Mouse (Mus musculus) kidney, adult 9 months (tissue): ENCODE measurements at regions not wholly inside any gene's neighbourhood (a gene's known extent, or its start where the extent isn't known, plus 50 kb on each side); places are given as distances from the start of the nearest gene placed in this dataset.

ENCODE experiments used
- DNase-seq: peaks from one replicate; pipeline ENCODE4 v3.0.0; 2022

DNA sequence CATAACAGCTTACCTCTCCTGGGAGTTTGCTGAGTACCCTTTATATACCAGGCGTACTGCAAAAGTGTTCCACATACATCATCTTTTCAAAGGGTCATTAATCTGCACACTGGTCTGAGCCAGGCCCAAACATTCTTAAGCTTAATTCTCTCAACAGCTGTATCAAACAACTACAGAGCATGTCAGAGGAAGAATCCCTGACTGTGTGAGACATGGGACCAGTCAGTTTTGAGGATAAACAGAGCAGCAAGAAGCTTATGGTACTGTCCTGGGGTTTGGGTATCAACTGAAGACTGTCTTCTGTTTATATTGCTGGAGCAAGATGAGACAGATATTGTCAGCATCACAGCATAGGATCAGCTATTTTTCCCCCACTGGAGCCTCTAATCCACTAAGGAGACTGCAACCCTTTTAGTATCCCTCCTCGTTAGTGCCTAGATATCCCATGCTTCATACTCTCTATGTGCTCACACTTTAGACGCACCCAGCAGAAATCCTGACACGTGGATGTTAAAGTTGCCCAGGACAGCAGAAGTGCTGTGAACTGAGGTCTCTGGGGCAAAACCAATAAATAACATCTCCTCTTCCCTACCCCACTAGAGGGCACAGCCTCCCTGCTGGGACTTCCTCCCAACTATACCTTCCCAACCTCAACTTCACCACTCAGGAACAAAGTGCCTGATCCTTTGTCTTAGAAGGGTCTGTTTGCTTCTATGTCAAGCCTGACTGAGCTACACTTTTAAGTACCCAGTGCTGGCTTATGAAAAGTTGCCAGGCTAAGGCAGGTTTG lies 271.6 kb downstream of the Gm826 start:
- DNase-seq: peak; percentile 32

DNA sequence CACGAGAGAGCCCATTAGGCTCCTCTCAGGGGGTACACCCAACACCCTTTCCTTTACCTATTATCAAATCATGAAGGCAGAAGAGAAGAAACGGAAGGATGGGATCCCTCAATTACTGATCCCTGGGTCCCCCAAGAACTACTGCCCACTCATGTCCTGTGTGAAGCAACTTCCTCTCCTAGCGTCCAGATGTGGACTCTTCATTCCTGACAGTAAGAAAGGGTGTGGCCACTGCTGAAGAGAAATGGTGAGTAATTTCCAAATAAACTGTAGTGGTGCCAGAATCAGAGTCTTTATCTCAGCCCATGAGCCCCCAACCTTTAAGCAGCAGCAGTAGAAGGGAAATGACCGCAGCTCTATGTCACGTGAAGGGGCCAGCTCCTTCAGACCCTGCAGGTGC lies 273.9 kb downstream of the Gm826 start:
- no peak for DNase-seq

DNA sequence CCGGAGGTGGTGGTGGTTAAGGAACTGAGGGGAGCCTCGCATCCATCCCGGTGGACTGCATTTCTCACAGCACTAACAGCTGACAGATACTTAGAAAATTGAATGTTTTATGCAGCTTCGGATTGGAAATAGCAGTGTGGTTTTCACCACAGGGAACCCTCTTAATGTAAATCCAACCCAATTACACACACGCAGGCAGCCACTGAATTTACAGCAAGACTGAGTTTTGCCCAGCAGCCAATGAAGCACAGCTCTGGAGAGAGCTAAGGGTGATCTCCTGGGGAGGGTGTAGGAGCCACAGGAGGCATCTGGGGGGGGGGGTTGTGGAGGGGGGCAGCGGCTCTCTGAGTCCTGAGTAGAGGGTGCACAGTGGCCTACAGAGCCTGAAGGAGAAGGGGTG lies 276.8 kb downstream of the Gm826 start:
- DNase-seq: no peak

DNA sequence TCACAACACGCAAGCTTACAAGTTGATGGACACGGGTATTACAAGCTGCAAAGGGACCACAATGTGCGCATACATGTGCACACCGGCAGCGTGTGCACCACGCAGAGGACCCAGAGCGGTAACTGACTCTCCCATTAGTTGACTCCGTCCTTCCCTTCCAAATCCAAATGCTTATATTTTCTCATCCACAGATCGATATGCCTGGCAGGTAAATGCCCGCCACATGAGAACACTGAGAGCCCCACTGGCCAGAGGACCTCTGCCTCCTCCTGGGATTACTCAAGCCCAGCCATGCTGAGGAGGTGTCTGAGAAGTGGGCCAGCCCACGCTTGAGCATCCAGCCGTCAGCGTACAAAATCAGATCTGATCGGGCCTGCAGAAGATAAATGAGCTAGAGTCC lies 279.6 kb downstream of the Gm826 start:
- no peak for DNase-seq

DNA sequence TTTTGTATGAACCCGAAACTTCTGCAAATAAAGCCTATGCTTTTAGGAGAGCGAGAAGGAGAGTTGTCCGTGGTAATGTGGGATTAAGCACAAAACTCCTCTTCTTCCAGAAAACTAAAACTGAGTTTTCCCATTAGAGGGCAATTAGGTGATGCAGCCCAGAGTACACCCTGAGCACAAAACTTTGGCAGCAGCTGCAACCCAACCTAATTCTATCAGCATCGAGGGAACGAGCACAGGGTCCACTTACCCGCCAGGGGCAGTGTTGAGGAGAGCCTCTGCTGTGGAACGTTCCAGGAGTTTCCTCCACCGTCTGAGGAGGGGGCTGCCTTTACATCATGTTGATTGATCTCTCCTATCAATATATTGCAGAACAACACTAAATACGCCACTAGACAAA lies 285.7 kb downstream of the Gm826 start:
- DNase-seq: no peak

DNA sequence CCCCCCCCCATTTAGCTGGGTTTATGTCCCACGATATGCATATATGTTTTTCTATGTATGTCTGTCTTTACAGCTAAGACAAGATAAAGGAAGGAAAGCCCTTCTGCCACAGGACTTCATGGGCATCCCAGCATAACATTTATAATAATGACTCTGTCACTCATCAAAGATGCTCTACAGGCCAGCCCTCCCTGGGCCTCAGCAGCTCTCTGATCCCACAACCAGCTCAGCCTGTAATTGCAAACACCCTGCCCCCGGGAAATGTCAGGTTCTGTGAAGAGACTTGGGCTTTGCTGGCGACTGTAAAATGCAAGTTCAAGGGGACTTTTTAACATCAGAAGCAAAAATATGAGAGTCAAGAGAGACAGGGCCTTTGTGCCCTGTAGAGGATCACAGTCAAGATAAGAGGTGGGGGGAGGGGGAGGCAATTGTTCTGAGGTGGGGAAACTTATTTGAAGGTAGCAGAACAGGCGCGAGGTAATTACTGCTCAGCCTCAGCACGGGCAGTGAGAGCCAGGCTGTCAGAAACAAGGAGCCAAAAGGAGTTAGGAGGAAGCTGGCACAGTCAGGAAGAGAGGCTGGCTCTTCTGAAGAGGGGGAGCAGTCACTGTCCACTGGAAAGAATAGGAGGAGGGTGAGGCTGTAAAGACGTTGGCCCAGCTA lies 286.9 kb downstream of the Gm826 start:
- DNase-seq: no peak

DNA sequence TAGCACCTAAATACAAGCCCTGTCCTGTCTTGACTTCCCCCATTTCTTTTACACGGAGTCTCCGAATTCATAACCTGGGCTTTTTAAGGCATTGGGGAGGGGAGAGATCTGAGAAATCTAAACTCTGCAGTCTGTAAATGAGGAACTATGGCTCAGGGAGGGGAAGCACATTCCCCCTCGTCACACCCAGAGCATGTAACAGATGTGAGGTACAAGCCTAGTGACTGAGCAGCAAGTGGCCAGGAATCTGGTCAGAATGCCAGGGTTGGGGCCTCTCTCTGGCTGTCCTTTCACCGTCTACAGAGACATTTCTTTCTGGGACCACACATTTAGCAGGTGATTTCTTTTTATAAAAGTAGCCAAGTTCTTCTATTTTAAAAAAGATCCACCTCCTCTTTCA lies 289.4 kb downstream of the Gm826 start:
- no peak for DNase-seq

DNA sequence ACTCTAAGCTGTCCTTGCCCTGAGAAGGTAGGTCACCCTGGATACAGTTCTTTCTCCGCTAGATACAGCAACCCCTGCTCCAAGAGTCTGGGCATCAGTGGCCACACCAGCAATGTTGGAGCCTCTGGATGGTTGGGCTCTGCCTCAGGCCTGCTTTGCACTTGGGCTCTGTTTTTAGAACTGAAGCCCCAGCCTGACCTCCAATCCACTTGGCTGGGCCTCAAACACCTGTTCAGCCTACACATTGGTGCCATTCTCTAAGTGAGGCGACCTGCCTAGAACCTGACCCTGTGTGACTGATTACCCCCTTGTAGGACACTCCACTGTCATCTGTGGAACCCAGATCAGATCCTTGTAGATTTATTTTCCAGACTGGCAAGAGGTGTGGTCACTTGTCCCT lies 289.8 kb downstream of the Gm826 start:
- DNase-seq: no peak

DNA sequence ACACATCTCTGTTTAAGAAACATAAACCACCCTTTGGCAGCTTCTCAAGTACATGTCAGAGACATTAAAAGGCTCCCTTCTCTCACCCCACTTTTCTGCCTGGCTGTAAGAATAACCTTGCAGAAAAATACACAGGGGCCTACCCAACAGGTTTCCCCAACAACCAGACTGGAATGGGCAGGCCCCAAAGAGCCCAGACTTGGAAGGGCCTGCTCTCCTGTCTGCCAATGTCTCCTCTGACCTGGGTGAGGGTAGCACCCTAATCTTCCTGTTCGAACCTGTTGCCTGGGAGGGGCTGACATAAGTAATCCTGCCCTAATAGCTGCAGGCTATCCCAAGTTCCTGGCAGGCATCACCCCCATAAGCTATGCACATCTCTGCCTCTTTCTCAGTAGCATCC lies 304.5 kb downstream of the Gm826 start:
- DNase-seq: no peak

DNA sequence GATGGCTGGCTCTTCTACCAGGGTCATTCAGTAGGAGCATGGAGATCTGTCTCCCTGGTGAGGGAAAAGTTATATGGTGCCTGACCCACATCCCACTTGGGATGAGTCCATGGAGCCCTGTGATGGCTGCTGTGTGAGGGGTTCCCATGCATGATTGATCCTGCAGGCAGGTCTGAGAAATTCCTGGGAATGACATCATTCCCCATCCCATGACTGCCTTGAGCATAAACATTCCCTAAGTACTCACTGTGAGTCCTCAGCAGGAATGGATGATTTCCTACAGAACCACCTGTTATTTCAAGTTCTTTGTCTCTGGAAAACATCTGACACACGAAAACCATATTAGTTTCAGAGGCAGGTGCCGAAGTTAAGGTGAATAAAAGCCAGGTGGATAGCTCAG lies 305.5 kb downstream of the Gm826 start:
- DNase-seq: no peak

DNA sequence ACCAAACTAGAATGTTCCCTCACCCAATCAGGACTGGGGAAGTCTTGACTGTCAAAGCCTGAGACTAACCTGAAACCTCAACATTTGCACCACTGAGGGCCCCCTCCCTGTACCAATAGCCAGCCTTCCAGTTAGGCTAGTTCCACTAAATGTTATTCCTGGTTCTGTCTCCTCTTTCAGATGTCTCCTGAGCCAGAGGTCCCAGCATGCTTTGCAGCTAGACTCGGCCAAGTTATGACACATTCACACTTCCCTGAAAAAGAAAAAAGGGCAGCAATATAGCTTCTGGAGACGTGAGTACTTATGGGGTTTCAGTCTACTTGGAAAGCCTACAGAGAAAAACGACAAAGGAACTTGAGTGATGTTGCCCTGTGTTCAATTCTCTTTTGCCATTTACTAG lies 308.1 kb downstream of the Gm826 start:
- no peak for DNase-seq

DNA sequence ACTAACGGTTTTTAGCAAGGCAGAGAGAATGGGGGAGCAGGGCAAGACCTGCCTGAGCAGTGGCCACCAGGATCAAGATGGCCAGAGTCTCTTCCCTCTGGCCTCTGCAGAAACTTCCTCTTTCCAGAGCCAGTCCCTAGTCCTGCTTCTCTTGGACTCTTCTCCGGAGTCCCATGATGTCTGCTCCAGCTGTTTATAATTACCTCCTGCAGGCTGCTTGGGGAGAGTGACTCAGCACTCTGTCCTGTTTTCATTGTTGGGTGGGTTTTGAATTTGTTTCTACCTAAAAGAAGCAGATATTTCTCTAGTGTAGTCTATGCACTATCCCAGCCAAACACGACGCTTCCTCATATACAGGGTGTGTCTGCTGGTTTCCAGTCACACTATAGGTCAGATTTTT lies 312.4 kb downstream of the Gm826 start:
- DNase-seq: no peak

DNA sequence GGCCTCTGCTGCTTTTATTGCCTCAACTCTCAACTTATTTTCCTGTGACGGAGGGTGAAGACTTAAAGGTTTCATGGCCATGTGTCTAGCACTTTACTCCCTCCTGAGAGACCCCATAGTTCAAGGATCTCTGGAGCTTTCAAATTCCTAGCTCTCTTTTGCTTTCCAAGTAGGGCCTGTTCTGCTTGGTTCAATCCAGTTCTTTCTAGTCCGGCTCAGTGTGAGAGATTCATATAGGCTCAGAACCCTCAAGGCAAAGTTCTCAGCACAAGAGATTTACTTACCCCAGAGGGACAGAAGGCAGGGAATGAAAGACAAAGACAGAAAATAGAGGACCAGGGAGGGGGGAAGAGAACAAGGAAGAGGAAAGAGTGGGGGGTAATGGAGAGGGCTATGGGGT lies 313.1 kb downstream of the Gm826 start:
- no peak for DNase-seq

DNA sequence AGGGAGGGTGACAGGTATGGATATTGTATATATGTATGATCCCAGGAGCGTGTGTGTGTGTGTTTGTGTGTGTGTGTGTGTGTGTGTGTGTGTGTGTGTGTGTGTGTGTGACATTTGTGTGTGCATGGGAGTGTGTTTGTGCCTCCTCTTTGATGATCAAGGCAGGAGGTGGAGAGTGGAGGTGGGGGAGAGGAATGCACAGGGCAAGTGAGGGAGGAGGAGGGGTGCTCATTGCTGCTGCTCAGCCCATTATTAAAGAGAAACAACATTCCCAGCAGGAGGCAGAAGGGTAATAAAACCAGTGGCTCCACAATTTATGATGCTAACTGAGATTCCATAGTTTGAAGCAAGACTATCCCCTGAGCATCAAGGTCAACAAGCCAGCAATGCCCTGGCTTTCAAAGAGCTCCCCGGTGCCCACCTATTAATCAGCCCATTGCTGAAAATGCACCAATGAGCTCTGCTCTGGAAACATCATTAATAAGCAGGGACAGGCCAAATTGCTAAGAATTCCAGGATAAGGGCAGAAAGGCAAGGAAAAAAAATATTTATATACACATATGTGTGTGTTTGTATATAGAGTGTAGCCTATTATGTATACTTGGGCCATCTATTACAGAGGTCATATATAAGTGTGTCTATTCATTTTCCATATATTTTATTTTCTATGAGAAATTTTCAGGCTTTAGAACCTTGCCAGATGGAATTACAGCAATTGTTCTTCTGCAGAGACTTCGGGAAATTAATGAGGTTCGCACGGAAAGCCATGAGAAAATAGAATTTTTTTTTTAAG lies 316.7 kb downstream of the Gm826 start:
- DNase-seq: no peak

DNA sequence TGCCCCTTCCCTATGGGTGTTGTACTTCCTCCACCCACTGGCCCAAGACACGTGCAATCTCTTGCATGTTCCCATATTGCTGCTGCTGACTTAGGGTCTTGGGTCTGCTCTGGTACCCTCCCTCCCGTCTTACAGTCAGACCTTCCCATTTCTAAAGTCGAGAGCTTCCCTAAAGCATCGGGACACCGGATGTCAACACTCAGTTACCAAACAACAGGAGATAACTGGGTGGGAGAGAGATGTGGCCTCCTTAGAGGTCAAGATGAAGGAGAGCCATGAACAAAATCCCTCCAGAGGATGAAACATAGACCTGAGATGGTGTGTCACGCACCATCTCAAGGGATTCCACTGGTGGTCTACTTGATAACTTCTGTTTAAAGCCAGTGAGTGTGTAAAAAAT lies 322.5 kb downstream of the Gm826 start:
- no peak for DNase-seq

DNA sequence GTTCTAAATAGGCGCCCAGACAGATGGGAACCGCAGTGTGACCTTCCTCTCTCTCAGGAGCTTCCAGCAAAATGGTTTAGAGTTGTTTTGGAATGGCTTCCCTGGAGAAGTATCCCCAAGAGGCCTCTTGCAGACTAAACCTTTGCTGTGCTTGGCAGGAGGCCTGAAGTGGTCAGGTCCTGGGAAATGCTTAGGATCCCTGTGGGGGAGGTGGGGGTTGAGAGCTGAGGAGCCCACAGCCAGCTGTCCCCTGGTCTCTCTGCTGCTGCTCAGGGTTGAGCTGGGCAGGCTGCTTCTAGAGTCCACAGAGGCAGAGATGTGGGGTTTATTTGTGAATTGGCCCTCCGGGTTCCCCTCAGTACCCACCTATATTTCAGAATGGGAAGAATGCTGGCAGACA lies 331.3 kb downstream of the Gm826 start:
- no peak for DNase-seq

DNA sequence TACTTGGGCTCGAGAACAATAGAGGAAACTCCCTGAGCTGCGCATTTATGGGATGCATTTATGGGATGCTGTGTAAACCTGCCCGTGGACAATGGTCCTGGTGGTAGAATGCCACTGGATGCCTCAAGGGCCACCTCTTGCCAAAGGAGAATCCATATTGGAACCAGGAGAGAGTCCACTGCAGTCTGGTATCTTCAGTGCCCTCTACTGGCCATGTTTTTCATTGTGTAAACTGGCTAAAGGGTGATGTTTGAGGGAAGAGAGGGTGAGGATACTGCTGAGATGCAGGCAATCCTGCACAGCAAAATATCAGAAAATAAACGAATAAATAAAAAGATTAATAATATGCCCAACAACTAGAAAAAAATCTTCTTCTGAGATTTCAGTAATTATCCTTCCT lies 333.5 kb downstream of the Gm826 start:
- DNase-seq: peak; percentile 44

DNA sequence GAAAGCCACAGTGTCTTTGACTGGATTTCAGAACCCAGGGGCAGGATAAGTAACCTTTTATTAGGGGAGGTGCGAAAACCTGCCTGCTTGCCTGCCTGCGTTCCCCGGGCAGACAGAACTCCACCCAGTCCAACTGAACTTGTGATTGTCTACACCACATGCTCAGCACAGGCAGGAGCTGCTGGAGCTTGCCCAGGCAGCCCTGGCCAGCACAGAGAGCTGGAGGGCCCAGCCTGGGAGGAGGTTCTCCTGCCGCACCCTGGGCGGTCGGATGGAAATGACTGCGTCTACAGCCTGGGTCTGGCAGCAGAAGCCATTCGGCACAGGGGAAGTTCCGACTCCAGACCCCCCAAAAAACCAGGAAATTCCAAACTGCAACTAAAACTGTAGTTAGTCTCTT lies 336.6 kb downstream of the Gm826 start:
- DNase-seq: no peak

DNA sequence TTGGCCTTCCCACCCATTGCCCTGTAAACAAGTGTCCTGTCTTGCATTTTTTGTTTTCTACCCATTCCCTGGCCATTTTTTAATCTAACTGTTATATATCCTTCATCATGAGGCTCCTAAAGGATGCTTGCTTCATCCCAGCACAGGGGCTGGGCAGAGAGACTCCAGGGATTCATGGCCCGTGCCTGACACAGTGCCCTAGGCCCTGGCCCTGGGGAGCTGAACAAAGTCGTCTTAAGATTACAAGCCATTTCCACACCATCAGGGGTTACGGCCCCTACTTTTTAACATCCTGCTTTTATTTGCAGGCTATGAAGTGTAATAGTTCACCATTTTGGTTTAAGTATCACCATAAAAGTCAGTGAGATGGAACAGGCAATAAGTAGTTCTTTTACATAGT lies 339.5 kb downstream of the Gm826 start:
- no peak for DNase-seq

DNA sequence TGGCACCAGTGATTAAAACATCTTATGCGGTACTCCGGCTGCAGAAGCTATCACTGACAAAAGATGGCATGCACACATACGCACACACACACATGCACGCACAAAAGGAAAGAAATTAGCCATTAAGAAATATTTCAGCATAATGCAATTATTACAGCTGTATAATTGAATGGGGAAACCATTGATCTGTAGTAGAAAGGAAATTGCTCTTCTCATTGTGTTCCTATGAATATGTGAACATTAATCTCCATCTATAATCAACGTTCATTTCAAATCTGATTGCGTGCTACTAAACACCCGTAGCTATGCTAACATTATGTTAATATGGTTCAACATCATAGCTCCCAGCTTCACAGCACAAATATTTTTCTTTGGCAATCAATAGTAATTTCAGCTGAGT lies 347.2 kb downstream of the Gm826 start:
- DNase-seq: no peak

DNA sequence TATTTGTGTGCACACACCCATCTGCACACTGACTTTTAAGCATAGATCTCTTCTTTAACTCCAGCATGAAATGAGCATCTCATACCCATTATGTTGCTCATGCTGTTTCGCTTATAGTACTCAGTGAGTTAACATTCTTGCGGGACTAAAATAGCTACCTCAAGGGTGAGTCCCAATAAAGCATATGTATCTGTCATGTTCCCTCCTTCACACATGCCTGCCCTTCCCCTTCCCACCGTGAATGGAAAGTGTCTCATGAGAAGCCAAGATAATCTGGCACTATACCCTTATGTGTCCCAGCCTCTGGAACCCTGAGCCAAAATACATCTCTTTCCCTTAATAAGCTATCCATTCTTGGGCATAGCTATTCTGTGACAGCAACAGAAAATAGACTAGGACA lies 352.3 kb downstream of the Gm826 start:
- DNase-seq: no peak

DNA sequence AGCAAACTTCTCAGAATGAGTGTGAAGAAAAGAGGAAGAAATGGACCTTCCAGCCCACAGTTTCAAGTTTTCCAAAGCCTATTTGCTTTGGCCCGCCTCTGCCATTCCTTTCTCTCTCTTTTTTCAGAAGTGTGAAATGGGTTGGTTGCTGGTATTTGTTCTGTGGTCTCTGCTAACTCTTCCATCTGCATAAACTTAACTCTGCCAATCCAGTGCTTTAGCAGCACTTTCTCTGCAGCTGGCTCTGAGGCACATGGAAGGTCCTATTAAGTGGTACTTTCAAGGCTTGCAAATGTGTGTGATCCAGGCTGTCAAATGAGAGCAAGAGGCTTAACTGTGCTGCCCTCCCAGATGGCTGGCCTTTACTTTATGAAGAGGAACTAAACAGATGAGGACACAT lies 383.6 kb downstream of the Gm826 start:
- no peak for DNase-seq

DNA sequence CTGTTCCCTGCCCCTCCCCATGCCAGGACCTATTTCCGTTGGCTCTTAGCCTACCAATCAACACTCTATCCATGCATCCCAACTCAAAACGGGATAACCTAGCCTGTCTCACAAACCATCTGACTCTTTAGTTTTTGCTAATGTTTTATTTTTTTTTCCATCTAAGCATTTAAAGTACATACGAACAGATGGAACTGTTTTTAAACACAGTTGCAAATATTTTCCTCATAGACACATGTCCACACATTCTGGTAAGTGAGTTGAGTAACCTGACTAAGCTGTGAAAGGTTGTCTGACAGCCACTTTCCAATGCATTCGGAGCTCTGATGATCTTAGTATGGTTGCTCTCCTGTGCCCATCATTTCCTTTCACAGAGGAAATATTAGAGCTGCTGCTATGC lies 384.9 kb downstream of the Gm826 start:
- no peak for DNase-seq

DNA sequence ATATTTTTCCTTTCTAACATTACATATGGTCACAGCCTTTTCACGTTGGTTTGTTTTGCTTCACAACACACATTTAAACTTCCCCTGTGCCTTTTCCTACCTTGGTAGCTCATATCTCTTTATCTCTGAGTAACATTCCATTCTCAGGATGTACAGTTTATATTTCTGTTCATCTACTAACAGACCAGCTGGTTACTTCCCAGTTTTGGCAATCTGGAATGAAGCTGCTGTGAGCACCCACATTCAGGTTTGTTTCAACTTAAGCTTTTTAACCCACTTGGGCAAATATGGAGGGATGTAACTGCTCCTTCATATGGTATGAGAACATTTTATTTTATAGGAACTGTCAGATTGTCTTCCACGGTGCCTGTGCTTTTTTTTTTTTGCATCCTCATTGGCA lies 403.2 kb downstream of the Gm826 start:
- DNase-seq: no peak
